Mouse (Mus musculus) C2C12 (cell line): ENCODE results near the gene Ccdc6. TPM values are rescaled to one million over a fixed set of nuclear protein-coding genes. Genes with fewer than 3 reads are reported as not detected.

Source experiments
- H3K27me3 ChIP-seq: one replicate; pipeline ENCODE4 v1.6.1; 2011; ENCODE audit not compliant: control insufficient read depth, insufficient read depth, insufficient read length
- H3K36me3 ChIP-seq: one replicate; pipeline ENCODE4 v1.6.1; 2011; ENCODE audit not compliant: control insufficient read depth, insufficient read depth
- H3K4me3 ChIP-seq: one replicate; pipeline ENCODE4 v1.5.1; 2011; ENCODE audit warnings: mild to moderate bottlenecking, control low read depth; ENCODE audit not compliant: poor library complexity, insufficient read depth, severe bottlenecking
- H3K79me2 ChIP-seq: one replicate; pipeline ENCODE4 v1.6.1; 2011; ENCODE audit not compliant: control insufficient read depth, insufficient read depth
- H3K79me3 ChIP-seq: one replicate; pipeline ENCODE4 v1.6.1; 2011; ENCODE audit warnings: low read depth, control low read depth
- H3ac ChIP-seq: one replicate; pipeline ENCODE3; 2011; ENCODE audit warnings: low read depth; ENCODE audit not compliant: control insufficient read depth, insufficient read length
- CEBPB ChIP-seq: IDR thresholded peaks from one replicate; pipeline ENCODE4 v1.6.1; 2011; ENCODE audit warnings: low read depth, mild to moderate bottlenecking, control low read depth, moderate library complexity
- CTCF ChIP-seq: IDR thresholded peaks from one replicate; pipeline ENCODE4 v1.5.1; 2011; ENCODE audit not compliant: control insufficient read depth, insufficient read depth, insufficient read length
- FOSL1 ChIP-seq: IDR thresholded peaks from one replicate; pipeline ENCODE4 v1.8.0; 2011; ENCODE audit warnings: mild to moderate bottlenecking, low read length; ENCODE audit not compliant: poor library complexity, insufficient read depth, severe bottlenecking
- MAX ChIP-seq: IDR thresholded peaks from one replicate; pipeline ENCODE4 v1.6.1; 2011; ENCODE audit warnings: mild to moderate bottlenecking, control low read depth
- MYOD1 ChIP-seq: IDR thresholded peaks from one replicate; pipeline ENCODE4 v1.6.1; 2011; ENCODE audit warnings: low read depth; ENCODE audit not compliant: control insufficient read depth, insufficient read length
- MYOG ChIP-seq: IDR thresholded peaks from one replicate; pipeline ENCODE4 v1.6.1; 2011; ENCODE audit not compliant: control insufficient read depth, insufficient read length; ENCODE audit errors: extremely low read depth
- USF1 ChIP-seq: IDR thresholded peaks from one replicate; pipeline ENCODE4 v1.6.1; 2011; ENCODE audit warnings: low read depth, mild to moderate bottlenecking, control low read depth, moderate library complexity
- polyA plus RNA-seq: library from polyadenylated mRNA; unstranded; fragments of >200 nt; fragmentation: generic; extraction: Trizol; gene quantifications from one replicate; pipeline ENCODE4 v1.2.1, GENCODE M21; 2012; ENCODE audit warnings: missing spikeins

Ccdc6 gene
- polyA plus RNA-seq, 1 experiment = 16.8 TPM

GRCm38 (mm10) chr10:70153810-70154209 lies 56.9 kb downstream of the Ccdc6 start:
- Histone ChIP-seq H3K36me3 (peaks cover 47% of the 10 kb centered on the region), H3ac (no peak overlapping the region), H3K79me2 (no peaks in the 10 kb centered on the region), H3K4me3 (no peak overlapping the region), H3K79me3 (peaks cover 1% of the 10 kb centered on the region), H3K27me3 (no peaks in the 10 kb centered on the region)
- TF ChIP-seq MYOD1 (no peak), FOSL1 (no peak), MYOG (no peak), MAX (no peak), USF1 (no peak), CEBPB (no peak), CTCF (no peak)

- Histone ChIP-seq H3K79me2 (no peaks in the 10 kb centered on the region), H3K4me3 (no peak overlapping the region), H3ac (no peak overlapping the region), H3K36me3 (peaks cover 55% of the 10 kb centered on the region), H3K79me3 (peaks cover 3% of the 10 kb centered on the region), H3K27me3 (no peaks in the 10 kb centered on the region)
- TF ChIP-seq CEBPB = no peak
Measured at GRCm38 (mm10) chr10:70156431-70157165, 59.7 kb downstream of the Ccdc6 start.

GRCm38 (mm10) chr10:70159651-70160320 lies 62.9 kb downstream of the Ccdc6 start:
- Histone ChIP-seq H3K27me3 (no peaks in the 10 kb centered on the region), H3K4me3 (no peak overlapping the region), H3K79me3 (peaks cover 3% of the 10 kb centered on the region), H3K36me3 (peaks cover 59% of the 10 kb centered on the region), H3K79me2 (no peaks in the 10 kb centered on the region), H3ac (no peak overlapping the region)
- no peak for TF ChIP-seq CEBPB
- TF ChIP-seq MAX = no peak

- no peak overlapping the region for H3ac ChIP-seq
- peaks cover 49% of the 10 kb centered on the region for H3K36me3 ChIP-seq
- no peaks in the 10 kb centered on the region for H3K79me2 ChIP-seq
- TF ChIP-seq FOSL1 (no peak), CTCF (no peak), CEBPB (no peak), MYOD1 (no peak), MAX (no peak), MYOG (no peak), USF1 (no peak)
- no peaks in the 10 kb centered on the region for H3K27me3 ChIP-seq
- peaks cover 1% of the 10 kb centered on the region for H3K79me3 ChIP-seq
- H3K4me3 ChIP-seq = no peak overlapping the region
Measured at GRCm38 (mm10) chr10:70160811-70161210, 63.9 kb downstream of the Ccdc6 start.

GRCm38 (mm10) chr10:70161504-70161903 lies 64.6 kb downstream of the Ccdc6 start:
- TF ChIP-seq CTCF (no peak), MAX (no peak)
- Histone ChIP-seq H3K4me3 (no peak overlapping the region), H3ac (no peak overlapping the region), H3K36me3 (peaks cover 43% of the 10 kb centered on the region), H3K79me3 (peaks cover 1% of the 10 kb centered on the region), H3K27me3 (no peaks in the 10 kb centered on the region), H3K79me2 (no peaks in the 10 kb centered on the region)

GRCm38 (mm10) chr10:70163681-70164080 lies 66.8 kb downstream of the Ccdc6 start:
- H3K79me2 ChIP-seq = no peaks in the 10 kb centered on the region
- H3K4me3 ChIP-seq = no peak overlapping the region
- H3K79me3 ChIP-seq = peaks cover 1% of the 10 kb centered on the region
- peaks cover 45% of the 10 kb centered on the region for H3K36me3 ChIP-seq
- no peak overlapping the region for H3ac ChIP-seq
- no peak for TF ChIP-seq CTCF
- TF ChIP-seq MAX = no peak
- TF ChIP-seq USF1 = no peak
- TF ChIP-seq MYOG = no peak
- TF ChIP-seq FOSL1 = no peak
- no peak for TF ChIP-seq MYOD1
- TF ChIP-seq CEBPB = no peak
- no peaks in the 10 kb centered on the region for H3K27me3 ChIP-seq
